Mouse (Mus musculus) lung, postnatal 0 days (tissue): ENCODE measurements around the gene Dennd2a.

Source experiments
- CTCF ChIP-seq: IDR thresholded peaks from 2 replicates; pipeline ENCODE4 v1.5.1; 2016; ENCODE audit warnings: antibody characterized with exemption, mild to moderate bottlenecking
- EP300 ChIP-seq: IDR thresholded peaks from 2 replicates; pipeline ENCODE4 v1.6.1; 2016; ENCODE audit warnings: antibody characterized with exemption, mild to moderate bottlenecking, control low read depth

- TF ChIP-seq CTCF (no peak), EP300 (no peak)
Observed at GRCm38 (mm10) chr6:39581087-39581784, 23.6 kb upstream of the Dennd2a start.
